Mouse (Mus musculus): ENCODE results near the gene Spns1. TPM values are rescaled to one million over a fixed set of nuclear protein-coding genes. Genes with fewer than 3 reads are reported as not detected.

The Spns1 gene
- polyA plus RNA-seq (2015; fragmentation: Nextera tagmentation; extraction: Ambion mirVana): 98.1 and 98.9 TPM in 2 replicates

GRCm38 (mm10) chr7:126377278-126378158 lies at the start of gene Spns1:
Gene Spns1, minus strand, starts transcription at chr7:126377450.
- ATAC-seq: peak; percentile 97
- Histone ChIP-seq H3K27me3 (replicated peaks; ENCODE audit: control insufficient read depth, insufficient read depth, low read length) (no peaks in the 10 kb centered on the region), H3K4me1 (ENCODE audit: control insufficient read depth, insufficient read depth, low read depth, low read length) (peaks cover 17% of the 10 kb centered on the region), H3K4me3 (ENCODE audit: low read length) (peak within 1 kb of the TSS; percentile 73), H3K27ac (ENCODE audit: low read depth, low read length) (peak within 1 kb of the TSS; percentile 77), H3K36me3 (ENCODE audit: control insufficient read depth, insufficient read depth, low read length) (peaks cover 4% of the 10 kb centered on the region; the same call in 1 of the 2 replicates), H3K9ac (ENCODE audit: low read depth, low read length) (peak within 1 kb of the TSS; percentile 80), H3K4me2 (ENCODE audit: low read length) (peak within 1 kb of the TSS; percentile 95), H3K9me3 (ENCODE audit: control insufficient read depth, low read length) (no peaks in the 10 kb centered on the region)
- WGBS: under 1% methylated on average over 33 of the region's 33 CpGs

- no peak overlapping the region for H3K27ac ChIP-seq (ENCODE audit: low read depth, low read length)
- no peak overlapping the region for H3K9ac ChIP-seq (ENCODE audit: low read depth, low read length)
- peaks cover 7% of the 10 kb centered on the region for H3K4me1 ChIP-seq (ENCODE audit: control insufficient read depth, insufficient read depth, low read depth, low read length)
- H3K36me3 ChIP-seq (ENCODE audit: control insufficient read depth, insufficient read depth, low read length): no peaks in the 10 kb centered on the region
- H3K4me3 ChIP-seq (ENCODE audit: low read length): no peak overlapping the region
- 93% methylated on average over 6 of the region's 6 CpGs for WGBS
- H3K4me2 ChIP-seq (ENCODE audit: low read length): no peak overlapping the region
- no peak for ATAC-seq
- H3K9me3 ChIP-seq (ENCODE audit: control insufficient read depth, low read length): no peaks in the 10 kb centered on the region
- H3K27me3 ChIP-seq (replicated peaks; ENCODE audit: control insufficient read depth, insufficient read depth, low read length): no peaks in the 10 kb centered on the region
Measured at GRCm38 (mm10) chr7:126424161-126424560, 46.9 kb upstream of the Spns1 start.

- Histone ChIP-seq H3K9ac (ENCODE audit: low read depth, low read length) (no peak overlapping the region), H3K4me3 (ENCODE audit: low read length) (no peak overlapping the region), H3K27ac (ENCODE audit: low read depth, low read length) (no peak overlapping the region), H3K9me3 (ENCODE audit: control insufficient read depth, low read length) (no peaks in the 10 kb centered on the region), H3K4me2 (ENCODE audit: low read length) (no peak overlapping the region), H3K4me1 (ENCODE audit: control insufficient read depth, insufficient read depth, low read depth, low read length) (no peaks in the 10 kb centered on the region), H3K27me3 (replicated peaks; ENCODE audit: control insufficient read depth, insufficient read depth, low read length) (no peaks in the 10 kb centered on the region), H3K36me3 (ENCODE audit: control insufficient read depth, insufficient read depth, low read length) (no peaks in the 10 kb centered on the region)
- 91% methylated on average over 5 of the region's 5 CpGs for WGBS
- ATAC-seq: no peak
Measured at GRCm38 (mm10) chr7:126421756-126422155, 44.5 kb upstream of the Spns1 start.

GRCm38 (mm10) chr7:126418496-126418895 lies 41.2 kb upstream of the Spns1 start:
- Histone ChIP-seq H3K9me3 (ENCODE audit: control insufficient read depth, low read length) (no peaks in the 10 kb centered on the region), H3K36me3 (ENCODE audit: control insufficient read depth, insufficient read depth, low read length) (no peaks in the 10 kb centered on the region), H3K9ac (ENCODE audit: low read depth, low read length) (no peak overlapping the region), H3K4me2 (ENCODE audit: low read length) (no peak overlapping the region), H3K4me3 (ENCODE audit: low read length) (no peak overlapping the region), H3K4me1 (ENCODE audit: control insufficient read depth, insufficient read depth, low read depth, low read length) (no peaks in the 10 kb centered on the region), H3K27ac (ENCODE audit: low read depth, low read length) (no peak overlapping the region), H3K27me3 (replicated peaks; ENCODE audit: control insufficient read depth, insufficient read depth, low read length) (no peaks in the 10 kb centered on the region)
- no peak for ATAC-seq
- 74% methylated on average over 3 of the region's 3 CpGs for WGBS

GRCm38 (mm10) chr7:126417606-126418005 lies 40.4 kb upstream of the Spns1 start:
- 82% methylated on average over 4 of the region's 4 CpGs for WGBS
- ATAC-seq: no peak
- Histone ChIP-seq H3K36me3 (ENCODE audit: control insufficient read depth, insufficient read depth, low read length) (no peaks in the 10 kb centered on the region), H3K4me3 (ENCODE audit: low read length) (no peak overlapping the region), H3K27me3 (replicated peaks; ENCODE audit: control insufficient read depth, insufficient read depth, low read length) (no peaks in the 10 kb centered on the region), H3K4me2 (ENCODE audit: low read length) (no peak overlapping the region), H3K4me1 (ENCODE audit: control insufficient read depth, insufficient read depth, low read depth, low read length) (no peaks in the 10 kb centered on the region), H3K27ac (ENCODE audit: low read depth, low read length) (no peak overlapping the region), H3K9ac (ENCODE audit: low read depth, low read length) (no peak overlapping the region), H3K9me3 (ENCODE audit: control insufficient read depth, low read length) (no peaks in the 10 kb centered on the region)

GRCm38 (mm10) chr7:126417045-126417444 lies 39.8 kb upstream of the Spns1 start:
- 17% methylated on average over 8 of the region's 8 CpGs for WGBS
- H3K36me3 ChIP-seq (ENCODE audit: control insufficient read depth, insufficient read depth, low read length): no peaks in the 10 kb centered on the region
- H3K4me1 ChIP-seq (ENCODE audit: control insufficient read depth, insufficient read depth, low read depth, low read length): no peaks in the 10 kb centered on the region
- no peaks in the 10 kb centered on the region for H3K27me3 ChIP-seq (replicated peaks; ENCODE audit: control insufficient read depth, insufficient read depth, low read length)
- H3K4me3 ChIP-seq (ENCODE audit: low read length): no peak overlapping the region
- no peak for ATAC-seq
- H3K9me3 ChIP-seq (ENCODE audit: control insufficient read depth, low read length): no peaks in the 10 kb centered on the region
- H3K4me2 ChIP-seq (ENCODE audit: low read length): no peak overlapping the region
- H3K9ac ChIP-seq (ENCODE audit: low read depth, low read length): no peak overlapping the region
- H3K27ac ChIP-seq (ENCODE audit: low read depth, low read length): no peak overlapping the region

GRCm38 (mm10) chr7:126416615-126417014 lies 39.4 kb upstream of the Spns1 start:
- no peak overlapping the region for H3K9ac ChIP-seq (ENCODE audit: low read depth, low read length)
- no peaks in the 10 kb centered on the region for H3K36me3 ChIP-seq (ENCODE audit: control insufficient read depth, insufficient read depth, low read length)
- H3K27me3 ChIP-seq (replicated peaks; ENCODE audit: control insufficient read depth, insufficient read depth, low read length): no peaks in the 10 kb centered on the region
- ATAC-seq: no peak
- 57% methylated on average over 2 of the region's 2 CpGs for WGBS
- H3K4me1 ChIP-seq (ENCODE audit: control insufficient read depth, insufficient read depth, low read depth, low read length): no peaks in the 10 kb centered on the region
- H3K27ac ChIP-seq (ENCODE audit: low read depth, low read length): no peak overlapping the region
- no peak overlapping the region for H3K4me2 ChIP-seq (ENCODE audit: low read length)
- no peak overlapping the region for H3K4me3 ChIP-seq (ENCODE audit: low read length)
- H3K9me3 ChIP-seq (ENCODE audit: control insufficient read depth, low read length): no peaks in the 10 kb centered on the region

GRCm38 (mm10) chr7:126414725-126415124 lies 37.5 kb upstream of the Spns1 start, which contains the start of gene Cd19:
Gene Cd19, minus strand, starts transcription at chr7:126414889.
- ATAC-seq: no peak
- 92% methylated on average over 6 of the region's 6 CpGs for WGBS
- H3K4me1 ChIP-seq (ENCODE audit: control insufficient read depth, insufficient read depth, low read depth, low read length): no peaks in the 10 kb centered on the region
- no peaks in the 10 kb centered on the region for H3K9me3 ChIP-seq (ENCODE audit: control insufficient read depth, low read length)
- no peak within 1 kb of the TSS for H3K4me2 ChIP-seq (ENCODE audit: low read length)
- no peak within 1 kb of the TSS for H3K4me3 ChIP-seq (ENCODE audit: low read length)
- H3K9ac ChIP-seq (ENCODE audit: low read depth, low read length): no peak within 1 kb of the TSS
- no peaks in the 10 kb centered on the region for H3K36me3 ChIP-seq (ENCODE audit: control insufficient read depth, insufficient read depth, low read length)
- no peak within 1 kb of the TSS for H3K27ac ChIP-seq (ENCODE audit: low read depth, low read length)
- H3K27me3 ChIP-seq (replicated peaks; ENCODE audit: control insufficient read depth, insufficient read depth, low read length): no peaks in the 10 kb centered on the region

- Histone ChIP-seq H3K27ac (ENCODE audit: low read depth, low read length) (no peak overlapping the region), H3K4me1 (ENCODE audit: control insufficient read depth, insufficient read depth, low read depth, low read length) (no peaks in the 10 kb centered on the region), H3K4me3 (ENCODE audit: low read length) (no peak overlapping the region), H3K36me3 (ENCODE audit: control insufficient read depth, insufficient read depth, low read length) (no peaks in the 10 kb centered on the region), H3K4me2 (ENCODE audit: low read length) (no peak overlapping the region), H3K27me3 (replicated peaks; ENCODE audit: control insufficient read depth, insufficient read depth, low read length) (no peaks in the 10 kb centered on the region), H3K9ac (ENCODE audit: low read depth, low read length) (no peak overlapping the region), H3K9me3 (ENCODE audit: control insufficient read depth, low read length) (no peaks in the 10 kb centered on the region)
- ATAC-seq: no peak
- WGBS: 92% methylated on average over 4 of the region's 4 CpGs
Measured at GRCm38 (mm10) chr7:126411061-126411460, 33.8 kb upstream of the Spns1 start.

Data from hindbrain, embryonic 16.5 days (tissue).